Mouse (Mus musculus) liver, postnatal 0 days (tissue): Measurements from ENCODE around the gene Igfn1.

Experiments used
- CTCF ChIP-seq: sonication (generic); IDR thresholded peaks from 2 replicates; pipeline ENCODE4 v1.5.1; 2016; ENCODE audit warnings: antibody characterized with exemption, low read depth
- EP300 ChIP-seq: IDR thresholded peaks from 2 replicates; pipeline ENCODE4 v1.6.1; 2016; ENCODE audit warnings: antibody characterized with exemption, low read depth, mild to moderate bottlenecking

DNA sequence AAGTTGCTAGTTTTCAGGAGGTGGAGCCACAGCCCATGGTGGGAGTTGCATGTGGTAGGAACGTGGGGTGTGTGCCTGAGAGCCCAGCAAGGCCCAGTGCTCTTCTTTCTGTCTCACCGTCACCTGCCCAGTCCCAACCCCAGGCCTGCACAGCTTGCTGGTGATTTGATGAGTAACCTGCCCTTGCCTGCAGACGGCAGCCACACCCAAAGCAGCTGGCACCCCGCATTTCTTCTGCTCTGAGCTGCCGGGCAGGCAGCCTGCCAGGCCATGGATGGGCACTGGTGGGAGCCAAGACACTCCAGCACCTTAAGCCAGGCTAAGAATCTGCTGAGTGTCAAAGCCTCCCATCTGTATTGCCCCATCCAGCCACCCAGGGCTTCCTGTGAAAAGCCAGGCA, 80.3 kb downstream of the Igfn1 start:
- TF ChIP-seq CTCF = no peak
- TF ChIP-seq EP300 = no peak
